Mouse (Mus musculus): ENCODE data around the gene Bcl11a.

Gene Bcl11a

GRCm38 (mm10) chr11:24076821-24077730, 780 bp upstream of the Bcl11a start:
- in situ Hi-C loops (cut with MboI; ENCODE audit: low pct_unique_long_range_greater_than_20kb in 1 of 2, low sequenced_read_pairs in 2 of 2, unreplicated experiment in 1 of 2): no loop called here

GRCm38 (mm10) chr11:24078706-24079316, 955 bp downstream of the Bcl11a start:
- in situ Hi-C loops (cut with MboI; ENCODE audit: low pct_unique_long_range_greater_than_20kb in 1 of 2, low sequenced_read_pairs in 2 of 2, unreplicated experiment in 1 of 2): no loop called here

GRCm38 (mm10) chr11:24079392-24080391, 1.8 kb downstream of the Bcl11a start:
- in situ Hi-C loops (cut with MboI; ENCODE audit: low pct_unique_long_range_greater_than_20kb in 1 of 2, low sequenced_read_pairs in 2 of 2, unreplicated experiment in 1 of 2): no loop called here

- in situ Hi-C loops (cut with MboI; ENCODE audit: low pct_unique_long_range_greater_than_20kb in 1 of 2, low sequenced_read_pairs in 2 of 2, unreplicated experiment in 1 of 2): no loop called here
Measured at GRCm38 (mm10) chr11:24080541-24080940, 2.7 kb downstream of the Bcl11a start.

GRCm38 (mm10) chr11:24081016-24081686, 3.3 kb downstream of the Bcl11a start:
- in situ Hi-C loops (cut with MboI; ENCODE audit: low pct_unique_long_range_greater_than_20kb in 1 of 2, low sequenced_read_pairs in 2 of 2, unreplicated experiment in 1 of 2): no loop called here

GRCm38 (mm10) chr11:24081687-24082384, 4.0 kb downstream of the Bcl11a start:
- in situ Hi-C loops (cut with MboI; ENCODE audit: low pct_unique_long_range_greater_than_20kb in 1 of 2, low sequenced_read_pairs in 2 of 2, unreplicated experiment in 1 of 2): no loop called here

GRCm38 (mm10) chr11:24082385-24083075, 4.7 kb downstream of the Bcl11a start:
- in situ Hi-C loops (cut with MboI; ENCODE audit: low pct_unique_long_range_greater_than_20kb in 1 of 2, low sequenced_read_pairs in 2 of 2, unreplicated experiment in 1 of 2): no loop called here

GRCm38 (mm10) chr11:24083076-24083405, 5.2 kb downstream of the Bcl11a start:
- in situ Hi-C loops (cut with MboI; ENCODE audit: low pct_unique_long_range_greater_than_20kb in 1 of 2, low sequenced_read_pairs in 2 of 2, unreplicated experiment in 1 of 2): no loop called here

- in situ Hi-C loops (cut with MboI; ENCODE audit: low pct_unique_long_range_greater_than_20kb in 1 of 2, low sequenced_read_pairs in 2 of 2, unreplicated experiment in 1 of 2): no loop called here
Measured at GRCm38 (mm10) chr11:24083423-24083822, 5.6 kb downstream of the Bcl11a start.

- in situ Hi-C loops (cut with MboI; ENCODE audit: low pct_unique_long_range_greater_than_20kb in 1 of 2, low sequenced_read_pairs in 2 of 2, unreplicated experiment in 1 of 2): no loop called here
Measured at GRCm38 (mm10) chr11:24084077-24084476, 6.2 kb downstream of the Bcl11a start.

GRCm38 (mm10) chr11:24084590-24084989, 6.7 kb downstream of the Bcl11a start:
- in situ Hi-C loops (cut with MboI; ENCODE audit: low pct_unique_long_range_greater_than_20kb in 1 of 2, low sequenced_read_pairs in 2 of 2, unreplicated experiment in 1 of 2): no loop called here

GRCm38 (mm10) chr11:24085986-24086385, 8.1 kb downstream of the Bcl11a start:
- in situ Hi-C loops (cut with MboI; ENCODE audit: low pct_unique_long_range_greater_than_20kb in 1 of 2, low sequenced_read_pairs in 2 of 2, unreplicated experiment in 1 of 2): no loop called here

- in situ Hi-C loops (cut with MboI; ENCODE audit: low pct_unique_long_range_greater_than_20kb in 1 of 2, low sequenced_read_pairs in 2 of 2, unreplicated experiment in 1 of 2): no loop called here
Measured at GRCm38 (mm10) chr11:24087069-24087468, 9.2 kb downstream of the Bcl11a start.

GRCm38 (mm10) chr11:24090443-24090842, 12.6 kb downstream of the Bcl11a start:
- in situ Hi-C loops (cut with MboI; ENCODE audit: low pct_unique_long_range_greater_than_20kb in 1 of 2, low sequenced_read_pairs in 2 of 2, unreplicated experiment in 1 of 2): no loop called here

- in situ Hi-C loops (cut with MboI; ENCODE audit: low pct_unique_long_range_greater_than_20kb in 1 of 2, low sequenced_read_pairs in 2 of 2, unreplicated experiment in 1 of 2): no loop called here
Measured at GRCm38 (mm10) chr11:24091393-24092080, 13.7 kb downstream of the Bcl11a start.

GRCm38 (mm10) chr11:24092618-24093017, 14.8 kb downstream of the Bcl11a start:
- in situ Hi-C loops (cut with MboI; ENCODE audit: low pct_unique_long_range_greater_than_20kb in 1 of 2, low sequenced_read_pairs in 2 of 2, unreplicated experiment in 1 of 2): no loop called here

GRCm38 (mm10) chr11:24094086-24094487, 16.2 kb downstream of the Bcl11a start:
- in situ Hi-C loops (cut with MboI; ENCODE audit: low pct_unique_long_range_greater_than_20kb in 1 of 2, low sequenced_read_pairs in 2 of 2, unreplicated experiment in 1 of 2): no loop called here

Measured in mouse embryonic stem cell (cell line).